Mouse (Mus musculus) brain, adult 2 months (tissue): ENCODE measurements at regions not wholly inside any gene's neighbourhood (a gene's known extent, or its start where the extent isn't known, plus 50 kb on each side); places are given as distances from the start of the nearest gene placed in this dataset.

Experiments used
- DNase-seq: peaks from one replicate; pipeline ENCODE4 v3.0.0; 2011; ENCODE audit warnings: low read depth, low spot score

DNA sequence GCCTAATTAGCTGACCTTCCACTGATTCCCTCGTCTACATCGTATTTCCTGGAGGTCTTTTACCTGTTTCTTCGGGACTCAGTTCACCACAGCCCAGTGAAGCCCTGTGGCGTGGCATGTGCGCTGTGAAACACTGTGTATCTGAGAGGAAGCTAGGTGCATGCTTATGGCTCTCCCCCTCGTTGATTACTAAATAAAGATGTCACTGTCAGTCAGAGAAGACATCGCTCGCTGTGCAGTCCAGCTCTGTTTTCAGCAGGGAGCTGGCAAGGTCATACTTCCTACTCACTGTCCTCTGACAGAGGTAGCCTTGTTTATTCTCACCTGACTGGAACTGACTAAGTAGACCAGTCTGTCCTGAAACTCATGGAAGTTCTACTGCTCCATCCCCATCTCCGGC is 68.7 kb upstream of the Adrb1 start:
- no peak for DNase-seq

DNA sequence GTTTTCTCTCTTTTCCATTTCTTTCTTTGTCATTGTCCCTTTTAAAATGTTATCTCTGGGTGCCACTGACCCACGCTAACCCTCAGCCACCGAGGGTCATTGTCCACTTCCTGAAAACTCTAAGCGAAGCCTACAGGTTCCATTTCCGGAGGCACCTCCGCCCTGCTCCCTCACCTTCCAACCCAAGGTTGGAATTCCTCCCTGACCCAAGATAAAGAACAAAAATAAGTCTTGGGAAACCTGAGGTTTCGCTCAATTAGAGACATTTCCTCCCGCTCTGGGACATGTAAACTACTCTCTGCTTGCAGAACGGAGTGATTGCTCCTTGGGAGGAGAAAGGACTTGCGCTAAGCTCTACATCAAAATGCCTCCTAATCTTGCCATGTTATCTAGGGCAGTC is 66.7 kb upstream of the Adrb1 start:
- DNase-seq, result no peak

DNA sequence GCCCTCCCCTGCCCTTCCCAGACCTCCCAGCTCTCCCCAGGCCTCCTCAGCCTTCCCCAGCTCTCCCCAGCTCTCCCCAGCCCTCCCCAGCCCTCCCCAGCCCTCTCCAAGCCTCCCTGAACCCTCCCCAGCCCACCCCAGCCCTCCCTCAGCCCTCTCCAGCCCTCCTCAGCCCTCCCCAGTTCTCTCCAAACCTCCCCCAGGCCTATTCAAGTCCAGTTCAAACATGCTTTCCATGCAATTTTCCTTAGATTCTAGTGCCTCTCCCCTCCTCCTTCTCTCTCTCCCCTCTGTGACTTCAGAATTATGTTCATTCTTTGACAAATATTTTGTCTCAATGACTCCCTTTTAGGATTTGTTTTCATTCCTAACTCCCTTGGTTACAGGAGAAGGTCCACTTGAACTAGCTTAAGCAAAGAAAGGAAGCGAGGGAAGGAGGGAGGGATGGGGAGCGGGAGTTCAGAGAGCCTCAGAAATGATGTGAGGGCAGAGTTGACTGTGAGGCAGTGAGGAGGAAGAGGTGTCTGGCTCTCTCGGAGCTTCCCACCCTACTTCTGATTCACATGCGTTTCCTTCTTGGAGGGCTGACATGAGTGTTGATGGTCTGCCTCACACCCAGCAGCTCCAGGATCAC is 61.3 kb upstream of the Adrb1 start:
- no peak for DNase-seq

DNA sequence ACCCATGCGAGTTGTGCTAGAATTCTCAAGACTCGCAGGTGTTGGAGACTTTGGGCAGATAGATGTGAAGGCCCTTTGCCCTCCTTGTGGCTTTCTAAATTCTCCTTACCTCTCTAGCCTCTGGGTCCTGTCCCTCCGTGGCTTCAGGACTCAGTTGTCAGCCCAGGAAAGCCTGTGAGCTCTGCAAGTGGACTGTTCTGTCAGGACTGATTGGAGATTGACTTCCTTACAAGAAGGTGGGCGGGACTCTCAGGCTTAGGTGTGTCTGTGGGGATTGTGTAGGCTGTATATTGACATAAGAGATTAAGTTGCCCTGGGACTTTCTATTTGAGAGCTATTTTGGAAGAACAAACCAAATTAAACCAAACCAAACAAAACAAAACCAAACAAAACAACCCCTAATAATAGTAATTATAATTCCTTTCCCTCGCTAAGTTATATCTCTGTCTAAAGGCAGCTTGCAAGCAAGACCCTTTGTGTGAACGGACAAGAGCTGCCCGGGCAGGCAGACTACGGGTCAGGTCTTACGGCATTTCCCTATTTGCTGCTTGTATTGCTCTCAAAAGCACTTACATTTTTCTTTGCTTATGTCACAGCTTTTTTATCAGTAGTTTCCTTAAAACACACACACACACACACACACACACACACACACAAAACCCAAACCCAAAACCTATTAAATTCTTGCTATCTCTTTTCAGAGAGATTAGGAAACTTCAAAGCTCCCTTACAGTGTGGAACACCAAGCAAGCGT is 58.3 kb upstream of the Adrb1 start:
- no peak for DNase-seq

DNA sequence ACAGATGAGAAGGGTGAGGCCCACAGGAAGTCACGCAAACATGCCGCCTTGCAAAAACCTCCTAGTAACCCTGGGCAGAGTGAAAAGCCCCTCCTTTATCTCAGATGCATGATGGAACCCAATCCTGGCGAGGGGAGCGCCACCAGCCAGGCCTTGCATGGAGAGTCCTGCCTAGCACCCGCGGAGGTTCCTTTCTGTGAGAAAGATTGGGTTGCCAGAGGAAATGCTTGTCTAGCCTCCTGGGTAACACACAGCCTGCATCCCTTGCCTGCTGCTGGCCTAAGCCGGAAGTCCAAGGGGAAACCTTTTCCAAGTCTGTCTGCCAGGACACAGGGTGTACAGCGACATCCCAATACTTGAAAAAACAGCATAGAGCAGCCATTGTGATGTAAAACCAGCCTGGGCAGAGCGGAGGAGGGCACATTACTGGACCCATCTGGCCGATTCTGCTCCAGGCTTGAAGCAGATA is 57.7 kb upstream of the Adrb1 start:
- DNase-seq, result peak; percentile 23

DNA sequence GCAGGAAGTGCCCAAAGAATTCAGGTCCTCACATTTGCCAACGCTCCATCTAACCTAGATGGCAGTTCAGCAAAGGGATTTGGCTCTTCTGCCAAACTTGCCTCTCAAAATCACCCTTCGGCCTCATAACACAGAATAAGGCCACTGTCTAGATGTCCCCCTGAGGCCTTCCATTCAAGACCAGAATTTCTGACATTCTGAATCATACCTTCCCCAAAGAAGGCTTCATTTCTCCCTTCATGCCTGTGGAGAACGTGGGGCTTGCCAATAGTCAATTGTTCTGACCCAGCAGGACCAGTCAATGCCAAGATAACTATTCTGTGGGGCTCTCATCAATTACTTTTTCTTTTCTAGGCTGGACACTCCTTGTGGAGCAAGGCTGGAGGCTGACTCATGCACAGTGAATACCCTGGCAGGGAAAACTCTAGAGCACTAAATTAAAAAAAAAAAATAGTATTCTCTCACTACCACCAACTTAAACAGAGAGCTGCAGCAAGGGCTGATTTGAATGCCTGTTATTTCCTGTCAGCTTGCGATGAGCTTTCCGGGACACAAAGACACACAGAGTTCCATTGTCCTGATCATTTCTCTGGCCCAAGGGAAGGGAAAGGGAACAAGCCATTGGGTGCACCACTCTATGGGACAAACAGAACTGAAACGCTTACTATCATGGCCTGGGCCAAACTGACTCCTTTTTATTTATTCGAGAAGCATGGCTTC is 56.9 kb upstream of the Adrb1 start:
- DNase-seq, result no peak

DNA sequence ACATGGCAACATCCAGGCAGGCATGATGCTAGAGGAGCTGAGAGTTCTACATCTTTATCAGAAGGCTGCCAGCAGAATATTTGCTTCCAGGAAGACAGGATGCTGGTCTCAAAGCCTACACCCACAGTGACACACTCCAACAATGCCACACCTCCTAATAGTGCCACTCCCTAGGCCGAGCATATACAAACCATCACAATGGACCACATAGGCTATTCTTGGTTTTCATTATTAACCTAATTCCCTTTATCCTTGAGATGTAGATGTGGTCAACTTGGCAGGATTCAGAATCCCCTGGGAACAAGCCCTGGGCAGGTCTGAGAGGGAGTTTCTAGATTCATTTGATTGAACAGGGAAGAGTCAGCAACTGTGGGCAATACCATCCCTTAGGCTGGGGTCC is 56.0 kb upstream of the Adrb1 start:
- no peak for DNase-seq

DNA sequence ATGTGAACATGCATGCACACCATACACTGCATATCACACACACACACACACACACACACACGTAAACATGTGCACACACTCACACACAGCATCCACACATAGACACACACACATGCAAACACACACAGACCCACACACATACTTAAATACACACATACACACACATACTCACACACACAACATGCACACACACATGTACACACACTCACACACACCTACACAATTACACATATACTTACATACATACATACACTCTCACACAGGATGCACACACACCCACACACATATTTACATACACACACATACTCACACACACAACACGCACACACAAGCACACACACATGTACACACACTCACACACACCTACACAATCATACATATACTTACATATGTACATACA is 54.1 kb upstream of the Adrb1 start:
- no peak for DNase-seq

DNA sequence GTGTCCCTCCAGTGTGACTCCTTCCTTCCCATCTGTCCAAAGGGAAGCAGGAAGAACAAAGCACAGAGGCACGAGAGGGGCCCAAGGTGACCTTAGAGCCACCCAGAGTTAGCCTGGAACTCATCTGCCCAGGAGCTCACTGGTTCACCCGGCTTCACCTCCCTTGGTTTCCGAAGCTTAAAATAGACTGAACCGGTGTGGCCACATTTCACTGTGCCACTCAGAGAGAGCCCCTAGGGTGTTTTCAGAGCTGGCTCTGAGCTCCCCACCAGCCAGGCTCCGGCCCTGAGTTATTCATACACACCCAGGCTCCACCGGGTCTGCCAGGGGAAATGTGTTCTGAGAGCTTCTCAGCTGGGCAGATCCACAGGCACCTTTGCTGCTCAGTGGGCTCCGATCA is 53.0 kb upstream of the Adrb1 start:
- DNase-seq, result no peak

DNA sequence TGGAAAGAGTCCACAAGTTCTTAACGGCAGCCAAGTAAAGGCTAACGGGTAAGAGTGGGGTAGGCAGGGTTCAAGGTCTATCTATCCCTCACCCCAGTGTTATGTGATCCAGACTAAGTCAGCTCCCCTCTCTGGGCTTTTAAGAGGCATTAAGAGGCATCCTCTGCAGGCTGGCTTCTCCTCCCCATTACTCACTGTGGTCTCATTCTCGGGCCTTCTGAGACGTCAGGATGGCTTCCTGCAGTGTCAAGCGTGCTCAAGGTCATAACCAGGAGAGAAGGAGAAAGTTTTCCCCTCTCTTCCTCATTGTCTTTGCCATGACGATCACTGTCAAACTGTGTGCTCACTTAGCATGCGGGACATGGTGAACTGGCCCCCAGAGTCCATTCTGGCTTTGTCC is 52.5 kb upstream of the Adrb1 start:
- DNase-seq, result no peak
